Mouse (Mus musculus): ENCODE measurements around the gene Pak6. TPM values are rescaled to one million over a fixed set of nuclear protein-coding genes. Genes with fewer than 3 reads are reported as not detected.

Gene Pak6
- polyA plus RNA-seq, 1 experiment from 2014 or later: 1.5 TPM

GRCm38 (mm10) chr2:118706436-118706835 is 43.3 kb downstream of the Pak6 start:
- peaks cover 18% of the 10 kb centered on the region for H3K4me1 ChIP-seq (replicated peaks; ENCODE audit: control insufficient read depth, insufficient read depth, low read length)
- no peaks in the 10 kb centered on the region for H3K9me3 ChIP-seq (ENCODE audit: control insufficient read depth, low read length)
- no peak overlapping the region for H3K4me2 ChIP-seq (replicated peaks; ENCODE audit: low read depth, low read length)
- no peak overlapping the region for H3K9ac ChIP-seq (ENCODE audit: low read depth, low read length)
- no peak for DNase-seq (ENCODE audit: low spot score)
- H3K27ac ChIP-seq (ENCODE audit: low read depth, low read length): no peak overlapping the region
- H3K36me3 ChIP-seq (ENCODE audit: control insufficient read depth, insufficient read depth, low read length): no peaks in the 10 kb centered on the region
- H3K4me3 ChIP-seq (ENCODE audit: low read depth, low read length): no peak overlapping the region
- ATAC-seq (ENCODE audit: low FRiP score): no peak
- peaks cover 98% of the 10 kb centered on the region for H3K27me3 ChIP-seq (ENCODE audit: control insufficient read depth, insufficient read depth, low read length)
- WGBS: 2% methylated on average over 6 of the region's 6 CpGs

GRCm38 (mm10) chr2:118708472-118708871 is 45.4 kb downstream of the Pak6 start:
- peaks cover 15% of the 10 kb centered on the region for H3K4me1 ChIP-seq (replicated peaks; ENCODE audit: control insufficient read depth, insufficient read depth, low read length)
- ATAC-seq (ENCODE audit: low FRiP score): no peak
- H3K9me3 ChIP-seq (ENCODE audit: control insufficient read depth, low read length): no peaks in the 10 kb centered on the region
- no peaks in the 10 kb centered on the region for H3K36me3 ChIP-seq (ENCODE audit: control insufficient read depth, insufficient read depth, low read length)
- H3K9ac ChIP-seq (ENCODE audit: low read depth, low read length): no peak overlapping the region
- no peak for DNase-seq (ENCODE audit: low spot score)
- 79% methylated on average over 4 of the region's 4 CpGs for WGBS
- peaks cover 91% of the 10 kb centered on the region for H3K27me3 ChIP-seq (ENCODE audit: control insufficient read depth, insufficient read depth, low read length)
- H3K4me2 ChIP-seq (replicated peaks; ENCODE audit: low read depth, low read length): no peak overlapping the region
- no peak overlapping the region for H3K4me3 ChIP-seq (ENCODE audit: low read depth, low read length)
- H3K27ac ChIP-seq (ENCODE audit: low read depth, low read length): no peak overlapping the region

- H3K4me1 ChIP-seq (replicated peaks; ENCODE audit: control insufficient read depth, insufficient read depth, low read length): peaks cover 7% of the 10 kb centered on the region
- 36% methylated on average over 4 of the region's 4 CpGs for WGBS
- no peak for DNase-seq (ENCODE audit: low spot score)
These were observed 46.6 kb downstream of the Pak6 start for GRCm38 (mm10) chr2:118709655-118710221.

GRCm38 (mm10) chr2:118711038-118711494 is 48.0 kb downstream of the Pak6 start:
- Histone ChIP-seq H3K27me3 (ENCODE audit: control insufficient read depth, insufficient read depth, low read length) (peaks cover 65% of the 10 kb centered on the region), H3K9me3 (ENCODE audit: control insufficient read depth, low read length) (no peaks in the 10 kb centered on the region), H3K4me1 (replicated peaks; ENCODE audit: control insufficient read depth, insufficient read depth, low read length) (peaks cover 7% of the 10 kb centered on the region), H3K36me3 (ENCODE audit: control insufficient read depth, insufficient read depth, low read length) (no peaks in the 10 kb centered on the region), H3K27ac (ENCODE audit: low read depth, low read length) (no peak overlapping the region), H3K4me2 (replicated peaks; ENCODE audit: low read depth, low read length) (peak overlapping the region; percentile 64), H3K4me3 (ENCODE audit: low read depth, low read length) (peak overlapping the region; percentile 31), H3K9ac (ENCODE audit: low read depth, low read length) (peak overlapping the region; percentile 32; the same call in 1 of the 2 replicates)
- DNase-seq (ENCODE audit: low spot score) (peak; percentile 68), ATAC-seq (ENCODE audit: low FRiP score) (peak; percentile 67)
- WGBS: under 1% methylated on average over 36 of the region's 36 CpGs

More at GRCm38 (mm10) chr2:118709655-118710221, 46.6 kb downstream of the Pak6 start:
- ATAC-seq (ENCODE audit: low FRiP score): no peak
- Histone ChIP-seq H3K9me3 (ENCODE audit: control insufficient read depth, low read length) (no peaks in the 10 kb centered on the region), H3K4me3 (ENCODE audit: low read depth, low read length) (no peak overlapping the region), H3K36me3 (ENCODE audit: control insufficient read depth, insufficient read depth, low read length) (no peaks in the 10 kb centered on the region), H3K9ac (ENCODE audit: low read depth, low read length) (no peak overlapping the region), H3K27ac (ENCODE audit: low read depth, low read length) (no peak overlapping the region), H3K4me2 (replicated peaks; ENCODE audit: low read depth, low read length) (no peak overlapping the region), H3K27me3 (ENCODE audit: control insufficient read depth, insufficient read depth, low read length) (peaks cover 79% of the 10 kb centered on the region)

GRCm38 (mm10) chr2:118713631-118714030 is 50.5 kb downstream of the Pak6 start:
- H3K9ac ChIP-seq (ENCODE audit: low read depth, low read length): no peak overlapping the region
- H3K27ac ChIP-seq (ENCODE audit: low read depth, low read length): no peak overlapping the region
- no peak overlapping the region for H3K4me2 ChIP-seq (replicated peaks; ENCODE audit: low read depth, low read length)
- H3K9me3 ChIP-seq (ENCODE audit: control insufficient read depth, low read length): no peaks in the 10 kb centered on the region
- no peak overlapping the region for H3K4me3 ChIP-seq (ENCODE audit: low read depth, low read length)
- H3K4me1 ChIP-seq (replicated peaks; ENCODE audit: control insufficient read depth, insufficient read depth, low read length): peaks cover 7% of the 10 kb centered on the region
- no peaks in the 10 kb centered on the region for H3K36me3 ChIP-seq (ENCODE audit: control insufficient read depth, insufficient read depth, low read length)
- 88% methylated on average over 6 of the region's 6 CpGs for WGBS
- ATAC-seq (ENCODE audit: low FRiP score) (no peak), DNase-seq (ENCODE audit: low spot score) (no peak)
- peaks cover 40% of the 10 kb centered on the region for H3K27me3 ChIP-seq (ENCODE audit: control insufficient read depth, insufficient read depth, low read length)

GRCm38 (mm10) chr2:118714230-118714629 is 51.1 kb downstream of the Pak6 start:
- Histone ChIP-seq H3K27me3 (ENCODE audit: control insufficient read depth, insufficient read depth, low read length) (peaks cover 36% of the 10 kb centered on the region), H3K9me3 (ENCODE audit: control insufficient read depth, low read length) (no peaks in the 10 kb centered on the region), H3K27ac (ENCODE audit: low read depth, low read length) (no peak overlapping the region), H3K4me3 (ENCODE audit: low read depth, low read length) (no peak overlapping the region), H3K36me3 (ENCODE audit: control insufficient read depth, insufficient read depth, low read length) (no peaks in the 10 kb centered on the region), H3K9ac (ENCODE audit: low read depth, low read length) (no peak overlapping the region), H3K4me1 (replicated peaks; ENCODE audit: control insufficient read depth, insufficient read depth, low read length) (peaks cover 7% of the 10 kb centered on the region), H3K4me2 (replicated peaks; ENCODE audit: low read depth, low read length) (no peak overlapping the region)
- DNase-seq (ENCODE audit: low spot score) (peak; percentile 57), ATAC-seq (ENCODE audit: low FRiP score) (peak; percentile 25; the same call in 1 of the 2 replicates)
- WGBS: 42% methylated on average over 4 of the region's 4 CpGs

GRCm38 (mm10) chr2:118716677-118717076 is 53.6 kb downstream of the Pak6 start:
- Histone ChIP-seq H3K27me3 (ENCODE audit: control insufficient read depth, insufficient read depth, low read length) (peaks cover 12% of the 10 kb centered on the region), H3K4me2 (replicated peaks; ENCODE audit: low read depth, low read length) (no peak overlapping the region), H3K9ac (ENCODE audit: low read depth, low read length) (no peak overlapping the region), H3K36me3 (ENCODE audit: control insufficient read depth, insufficient read depth, low read length) (no peaks in the 10 kb centered on the region), H3K4me3 (ENCODE audit: low read depth, low read length) (no peak overlapping the region), H3K27ac (ENCODE audit: low read depth, low read length) (no peak overlapping the region), H3K4me1 (replicated peaks; ENCODE audit: control insufficient read depth, insufficient read depth, low read length) (no peaks in the 10 kb centered on the region), H3K9me3 (ENCODE audit: control insufficient read depth, low read length) (no peaks in the 10 kb centered on the region)
- WGBS: 93% methylated on average over 5 of the region's 5 CpGs
- ATAC-seq (ENCODE audit: low FRiP score) (no peak), DNase-seq (ENCODE audit: low spot score) (no peak)

GRCm38 (mm10) chr2:118723693-118724486 is 60.8 kb downstream of the Pak6 start:
- Histone ChIP-seq H3K4me2 (replicated peaks; ENCODE audit: low read depth, low read length) (no peak overlapping the region), H3K9me3 (ENCODE audit: control insufficient read depth, low read length) (no peaks in the 10 kb centered on the region), H3K27me3 (ENCODE audit: control insufficient read depth, insufficient read depth, low read length) (peaks cover 2% of the 10 kb centered on the region; the same call in 1 of the 2 replicates), H3K4me3 (ENCODE audit: low read depth, low read length) (no peak overlapping the region), H3K9ac (ENCODE audit: low read depth, low read length) (no peak overlapping the region), H3K27ac (ENCODE audit: low read depth, low read length) (no peak overlapping the region), H3K36me3 (ENCODE audit: control insufficient read depth, insufficient read depth, low read length) (no peaks in the 10 kb centered on the region), H3K4me1 (replicated peaks; ENCODE audit: control insufficient read depth, insufficient read depth, low read length) (0 out of 2 replicates have a peak, but pooled peaks cover 2% of the 10 kb centered on the region)
- WGBS: 81% methylated on average over 15 of the region's 15 CpGs
- DNase-seq (ENCODE audit: low spot score) (no peak), ATAC-seq (ENCODE audit: low FRiP score) (no peak)

Measured in hindbrain, embryonic 11.5 days (tissue).